Comparison of ENCODE assay signal across 8 mouse cellular contexts in the genomic region with DNA sequence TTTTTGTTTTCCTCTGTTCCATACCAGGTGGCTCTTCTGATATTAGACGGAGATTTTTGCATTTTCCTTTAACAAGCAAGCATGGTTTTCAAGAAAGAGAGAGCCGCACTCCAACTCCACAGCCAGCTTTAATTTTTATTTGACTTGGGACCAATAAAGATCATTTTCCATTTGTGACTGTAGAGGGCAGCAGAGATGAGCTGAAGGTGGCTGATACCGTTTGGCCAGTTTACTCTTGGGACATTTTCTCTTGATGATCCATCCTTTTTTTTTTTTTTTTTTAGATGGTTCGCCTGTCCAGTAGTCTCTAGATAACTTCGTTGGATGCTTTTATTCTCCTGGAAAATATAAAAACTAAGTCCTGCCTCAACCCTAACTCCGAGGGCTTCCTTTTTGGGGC. TPM values are rescaled to one million over a fixed set of nuclear protein-coding genes. Genes with fewer than 3 reads are reported as not detected.
DNase-seq lines count a peak whose midpoint lies in the region; ATAC-seq and TF ChIP-seq lines count a peak whose summit lies in the region.

No protein-coding gene starts in this region.

- no peak overlapping the region for H3K9ac ChIP-seq in heart, postnatal 0 days (replicated peaks; ENCODE audit: low read depth, low read length)
- no peak overlapping the region for H3K9ac ChIP-seq in midbrain, embryonic 11.5 days (ENCODE audit: low read length)
- no peak overlapping the region for H3K9ac ChIP-seq in midbrain, embryonic 13.5 days (replicated peaks)

- intact Hi-C loops in heart, postnatal 25 days (cut with DNase I), result no loop called here

- peak; percentile 56 for TF ChIP-seq CTCF in heart, postnatal 0 days (IDR thresholded peaks at IDR 0.05; ENCODE audit: low read depth)
- peak; percentile 48; the same call in 1 of the 2 replicates for TF ChIP-seq CTCF in cortical plate, adult 2 months (IDR thresholded peaks at IDR 0.05; ENCODE audit: extremely low read depth, insufficient read depth, low read length)

- TF ChIP-seq POLR2A in cortical plate, adult 2 months (IDR thresholded peaks at IDR 0.05; ENCODE audit: extremely low read depth, insufficient read depth, low read length), result no peak

- no peaks in the 10 kb centered on the region for H3K36me3 ChIP-seq in heart, postnatal 0 days (replicated peaks; ENCODE audit: control insufficient read depth, insufficient read depth, low read length)
- no peaks in the 10 kb centered on the region for H3K36me3 ChIP-seq in midbrain, embryonic 11.5 days (ENCODE audit: control insufficient read depth, insufficient read depth, low read length)
- no peaks in the 10 kb centered on the region for H3K36me3 ChIP-seq in midbrain, embryonic 13.5 days
- no peaks in the 10 kb centered on the region for H3K36me3 ChIP-seq in forebrain, embryonic 10.5 days (replicated peaks)

- H3K9me3 ChIP-seq in heart, postnatal 0 days (replicated peaks; ENCODE audit: control insufficient read depth, low read length), result peaks cover 17% of the 10 kb centered on the region
- no peaks in the 10 kb centered on the region for H3K9me3 ChIP-seq in midbrain, embryonic 11.5 days (ENCODE audit: control insufficient read depth, low read length)
- H3K9me3 ChIP-seq in midbrain, embryonic 13.5 days, result peaks cover 8% of the 10 kb centered on the region; the same call in 1 of the 2 replicates
- peaks cover 9% of the 10 kb centered on the region; the same call in 1 of the 2 replicates for H3K9me3 ChIP-seq in forebrain, embryonic 10.5 days

- no peak for TF ChIP-seq EP300 in heart, postnatal 0 days (IDR thresholded peaks at IDR 0.05; ENCODE audit: low read depth)

- H3K4me3 ChIP-seq in heart, postnatal 0 days (ENCODE audit: low read depth, low read length), result no peak overlapping the region
- no peak overlapping the region for H3K4me3 ChIP-seq in midbrain, embryonic 11.5 days (ENCODE audit: low read depth, low read length)
- H3K4me3 ChIP-seq in midbrain, embryonic 13.5 days (replicated peaks), result no peak overlapping the region
- H3K4me3 ChIP-seq in cortical plate, adult 2 months (ENCODE audit: insufficient read depth, low read length), result no peak overlapping the region
- H3K4me3 ChIP-seq in forebrain, embryonic 10.5 days, result no peak overlapping the region

- 38% methylated on average over 6 of the region's 6 CpGs for WGBS in heart, postnatal 0 days
- 39% methylated on average over 6 of the region's 6 CpGs for WGBS in midbrain, embryonic 11.5 days
- 38% methylated on average over 6 of the region's 6 CpGs for WGBS in midbrain, embryonic 13.5 days
- 42% methylated on average over 6 of the region's 6 CpGs for WGBS in forebrain, embryonic 10.5 days

- H3K4me2 ChIP-seq in heart, postnatal 0 days (ENCODE audit: low read depth, low read length), result no peak overlapping the region
- H3K4me2 ChIP-seq in midbrain, embryonic 11.5 days, result no peak overlapping the region
- H3K4me2 ChIP-seq in midbrain, embryonic 13.5 days (replicated peaks), result no peak overlapping the region

- no peak for ATAC-seq in heart, postnatal 0 days (ENCODE audit: insufficient read depth, low read depth)
- ATAC-seq in midbrain, embryonic 11.5 days (ENCODE audit: low FRiP score), result no peak
- no peak for ATAC-seq in midbrain, embryonic 13.5 days

- H3K4me1 ChIP-seq in heart, postnatal 0 days (ENCODE audit: control insufficient read depth, insufficient read depth), result no peaks in the 10 kb centered on the region
- no peaks in the 10 kb centered on the region for H3K4me1 ChIP-seq in midbrain, embryonic 11.5 days (ENCODE audit: control insufficient read depth, insufficient read depth, low read length)
- no peaks in the 10 kb centered on the region for H3K4me1 ChIP-seq in midbrain, embryonic 13.5 days (replicated peaks)
- no peaks in the 10 kb centered on the region for H3K4me1 ChIP-seq in cortical plate, adult 2 months (ENCODE audit: control insufficient read depth, insufficient read depth, low read length)
- H3K4me1 ChIP-seq in forebrain, embryonic 10.5 days, result 0 out of 2 replicates have a peak, but pooled peaks cover 4% of the 10 kb centered on the region

- H3K27ac ChIP-seq in heart, postnatal 0 days (ENCODE audit: low read depth), result no peak overlapping the region
- no peak overlapping the region for H3K27ac ChIP-seq in midbrain, embryonic 11.5 days (ENCODE audit: low read depth, low read length)
- no peak overlapping the region for H3K27ac ChIP-seq in midbrain, embryonic 13.5 days
- no peak overlapping the region for H3K27ac ChIP-seq in cortical plate, adult 2 months (ENCODE audit: insufficient read depth, low read length)
- no peak overlapping the region for H3K27ac ChIP-seq in forebrain, embryonic 10.5 days

- DNase-seq in heart, postnatal 0 days (ENCODE audit: low spot score), result peak; percentile 30
- no peak for DNase-seq in heart, postnatal 25 days (ENCODE audit: low spot score)
- peak; percentile 90 for DNase-seq in midbrain, embryonic 11.5 days (ENCODE audit: low spot score, missing footprints)
- DNase-seq in skeletal muscle tissue, adult 2 months (ENCODE audit: low read depth, low spot score), result peak; percentile 19
- no peak for DNase-seq in forebrain, embryonic 10.5 days (ENCODE audit: extremely low spot score, low spot score)
- no peak for DNase-seq in gastrocnemius, adult 8-10 months (ENCODE audit: low spot score in 2 of 2)

- no peaks in the 10 kb centered on the region for H3K27me3 ChIP-seq in heart, postnatal 0 days (ENCODE audit: control insufficient read depth, insufficient read depth, low read length)
- no peaks in the 10 kb centered on the region; the same call in 1 of the 2 replicates for H3K27me3 ChIP-seq in midbrain, embryonic 11.5 days (ENCODE audit: control insufficient read depth, insufficient read depth, low read length)
- H3K27me3 ChIP-seq in midbrain, embryonic 13.5 days, result no peaks in the 10 kb centered on the region
- H3K27me3 ChIP-seq in forebrain, embryonic 10.5 days (ENCODE audit: poor library complexity, severe bottlenecking), result no peaks in the 10 kb centered on the region; the same call in 1 of the 2 replicates

RNA-seq across cellular contexts. Expression of gene Gpr135, which starts 17.6 kb away (rescaled TPM):
- 0.39 TPM in 1 of 2 replicates, not detected in the other for total RNA-seq in heart, postnatal 0 days (2014; rRNA removed; ENCODE audit: low replicate concordance)
- 0.27 and 0.37 TPM in 2 replicates for polyA plus RNA-seq in heart, postnatal 0 days (2015; fragmentation: Nextera tagmentation; extraction: Ambion mirVana)
- total RNA-seq in heart, postnatal 25 days (2021), result under 1 TPM; 0.25 to 0.42 TPM
- 0.57 and 1.2 TPM in 2 replicates for polyA plus RNA-seq in midbrain, embryonic 11.5 days (2014; fragmentation: Nextera tagmentation; extraction: Ambion mirVana)
- 2.5 and 2.6 TPM in 2 replicates for polyA plus RNA-seq in midbrain, embryonic 13.5 days (2015; fragmentation: Nextera tagmentation; extraction: Ambion mirVana)
- polyA plus RNA-seq in cortical plate, adult 2 months (2012; rRNA removed), result 10.7 and 11.6 TPM in 2 replicates
- polyA plus RNA-seq in forebrain, embryonic 10.5 days (2016; fragmentation: Nextera tagmentation; extraction: Ambion mirVana), result 0.32 and 0.57 TPM in 2 replicates
- total RNA-seq in gastrocnemius, adult 8-10 months (2022), result under 1 TPM; 0.07 to 0.19 (median 0.11) TPM

RNA-seq across cellular contexts. Expression of gene L3hypdh, which starts 31.9 kb away (rescaled TPM):
- total RNA-seq in heart, postnatal 0 days (2014; rRNA removed; ENCODE audit: low replicate concordance), result 15.7 and 19.1 TPM in 2 replicates
- polyA plus RNA-seq in heart, postnatal 0 days (2015; fragmentation: Nextera tagmentation; extraction: Ambion mirVana), result 18.0 and 19.8 TPM in 2 replicates
- total RNA-seq in heart, postnatal 25 days (2021), result 1 to 10 TPM; 5.7 to 6.7 TPM
- polyA plus RNA-seq in midbrain, embryonic 11.5 days (2014; fragmentation: Nextera tagmentation; extraction: Ambion mirVana), result 8.5 and 9.6 TPM in 2 replicates
- 8.5 and 10.6 TPM in 2 replicates for polyA plus RNA-seq in midbrain, embryonic 13.5 days (2015; fragmentation: Nextera tagmentation; extraction: Ambion mirVana)
- 4.4 TPM in 2 replicates for polyA plus RNA-seq in cortical plate, adult 2 months (2012; rRNA removed)
- polyA plus RNA-seq in forebrain, embryonic 10.5 days (2016; fragmentation: Nextera tagmentation; extraction: Ambion mirVana), result 7.0 and 7.2 TPM in 2 replicates
- total RNA-seq in gastrocnemius, adult 8-10 months (2022), result 1 to 10 TPM in 3 of 4 experiments, under 1 TPM in 1; 0.48 to 1.7 (median 1.1) TPM

RNA-seq across cellular contexts. Expression of gene Jkamp, which starts 32.1 kb away (rescaled TPM):
- 47.9 and 78.1 TPM in 2 replicates for total RNA-seq in heart, postnatal 0 days (2014; rRNA removed; ENCODE audit: low replicate concordance)
- 74.9 and 75.6 TPM in 2 replicates for polyA plus RNA-seq in heart, postnatal 0 days (2015; fragmentation: Nextera tagmentation; extraction: Ambion mirVana)
- 10 to 100 TPM; 21.1 to 21.3 TPM for total RNA-seq in heart, postnatal 25 days (2021)
- polyA plus RNA-seq in midbrain, embryonic 11.5 days (2014; fragmentation: Nextera tagmentation; extraction: Ambion mirVana), result 58.5 and 65.6 TPM in 2 replicates
- 129 and 136 TPM in 2 replicates for polyA plus RNA-seq in midbrain, embryonic 13.5 days (2015; fragmentation: Nextera tagmentation; extraction: Ambion mirVana)
- polyA plus RNA-seq in cortical plate, adult 2 months (2012; rRNA removed), result 75.4 and 83.2 TPM in 2 replicates
- 71.9 and 73.2 TPM in 2 replicates for polyA plus RNA-seq in forebrain, embryonic 10.5 days (2016; fragmentation: Nextera tagmentation; extraction: Ambion mirVana)
- total RNA-seq in gastrocnemius, adult 8-10 months (2022), result 10 to 100 TPM in 2 of 4 experiments, 1 to 10 TPM in 2; 8.5 to 12.7 (median 10.2) TPM

Comparison
In these comparisons a context has a peak if more than half of its experiments do, and no peak if none do; other contexts are left out.
1. DNase-seq: peak in heart, postnatal 0 days (single experiment), midbrain, embryonic 11.5 days (single experiment) and skeletal muscle tissue, adult 2 months (single experiment); none in heart, postnatal 25 days (single experiment), forebrain, embryonic 10.5 days (single experiment) and gastrocnemius, adult 8-10 months (0 of 2).